Mouse (Mus musculus) lung, embryonic 15.5 days (tissue): ENCODE measurements around the gene Col15a1. TPM values are rescaled to one million over a fixed set of nuclear protein-coding genes. Genes with fewer than 3 reads are reported as not detected.

ENCODE experiments used
- polyA plus RNA-seq: library from polyadenylated mRNA; unstranded; fragments of >200 nt; fragmentation: Nextera tagmentation; extraction: Ambion mirVana; gene quantifications from 2 replicates; pipeline ENCODE4 v1.2.1, GENCODE M21; 2015

The Col15a1 gene
- polyA plus RNA-seq, 1 experiment from 2014 or later: 25.8 TPM

Other genes with a start within 250 kb of the Col15a1 start
- 0.04 TPM in 1 of 2 replicates, not detected in the other for gene Gabbr2, start 216.3 kb upstream of the Col15a1 start, polyA plus RNA-seq
- 2.8 and 3.2 TPM in 2 replicates for gene Anks6, start 150.7 kb upstream of the Col15a1 start, polyA plus RNA-seq
- 8.9 and 9.3 TPM in 2 replicates for gene Galnt12, start 116.3 kb upstream of the Col15a1 start, polyA plus RNA-seq
- gene Tgfbr1, start 145.1 kb downstream of the Col15a1 start, polyA plus RNA-seq: 27.1 and 27.9 TPM in 2 replicates